Mouse (Mus musculus): ENCODE results near the gene R3hdm2. TPM values are rescaled to one million over a fixed set of nuclear protein-coding genes. Genes with fewer than 3 reads are reported as not detected.
A peak's percentile ranks its signal among the peaks of the same experiment; 100 is the strongest.

The R3hdm2 gene
- polyA plus RNA-seq, 1 experiment from 2014 or later, result 14.4 TPM

- Histone ChIP-seq H3K9me3 (replicated peaks) (no peaks in the 10 kb centered on the region), H3K4me3 (replicated peaks) (no peak overlapping the region), H3K36me3 (replicated peaks) (peaks cover 83% of the 10 kb centered on the region), H3K9ac (no peak overlapping the region), H3K27me3 (no peaks in the 10 kb centered on the region), H3K27ac (replicated peaks) (no peak overlapping the region), H3K4me2 (no peak overlapping the region), H3K4me1 (replicated peaks) (no peaks in the 10 kb centered on the region)
- no peak for ATAC-seq (ENCODE audit: insufficient read depth)
- 81% methylated on average over 3 of the region's 3 CpGs for WGBS (ENCODE audit: insufficient replicate concordance)
Measured at GRCm38 (mm10) chr10:127496156-127496555, 116.0 kb downstream of the R3hdm2 start.

GRCm38 (mm10) chr10:127499516-127499915 is 119.4 kb downstream of the R3hdm2 start:
- Histone ChIP-seq H3K4me3 (replicated peaks) (no peak overlapping the region), H3K9me3 (replicated peaks) (no peaks in the 10 kb centered on the region), H3K4me2 (no peak overlapping the region), H3K9ac (no peak overlapping the region), H3K36me3 (replicated peaks) (peaks cover 53% of the 10 kb centered on the region), H3K27me3 (no peaks in the 10 kb centered on the region), H3K27ac (replicated peaks) (no peak overlapping the region), H3K4me1 (replicated peaks) (no peaks in the 10 kb centered on the region)
- ATAC-seq (ENCODE audit: insufficient read depth), result no peak
- 76% methylated on average over 5 of the region's 5 CpGs for WGBS (ENCODE audit: insufficient replicate concordance)

- no peaks in the 10 kb centered on the region for H3K9me3 ChIP-seq (replicated peaks)
- H3K27me3 ChIP-seq, result no peaks in the 10 kb centered on the region
- no peak overlapping the region for H3K4me2 ChIP-seq
- no peaks in the 10 kb centered on the region for H3K4me1 ChIP-seq (replicated peaks)
- no peak for ATAC-seq (ENCODE audit: insufficient read depth)
- H3K9ac ChIP-seq, result no peak overlapping the region
- H3K36me3 ChIP-seq (replicated peaks), result peaks cover 47% of the 10 kb centered on the region
- H3K4me3 ChIP-seq (replicated peaks), result no peak overlapping the region
- no peak overlapping the region for H3K27ac ChIP-seq (replicated peaks)
- 67% methylated on average over 4 of the region's 4 CpGs for WGBS (ENCODE audit: insufficient replicate concordance)
Measured at GRCm38 (mm10) chr10:127500042-127500441, 119.9 kb downstream of the R3hdm2 start.

- no peak within 1 kb of the TSS for H3K9ac ChIP-seq
- H3K27ac ChIP-seq (replicated peaks), result no peak within 1 kb of the TSS
- no peak for ATAC-seq (ENCODE audit: insufficient read depth)
- peaks cover 6% of the 10 kb centered on the region; the same call in 1 of the 2 replicates for H3K27me3 ChIP-seq
- no peak within 1 kb of the TSS for H3K4me2 ChIP-seq
- no peak within 1 kb of the TSS for H3K4me3 ChIP-seq (replicated peaks)
- peaks cover 38% of the 10 kb centered on the region for H3K36me3 ChIP-seq (replicated peaks)
- WGBS (ENCODE audit: insufficient replicate concordance), result 57% methylated on average over 13 of the region's 13 CpGs
- no peaks in the 10 kb centered on the region for H3K4me1 ChIP-seq (replicated peaks)
- H3K9me3 ChIP-seq (replicated peaks), result no peaks in the 10 kb centered on the region
Measured at GRCm38 (mm10) chr10:127500894-127501893, 121.1 kb downstream of the R3hdm2 start, which contains the start of gene Stac3. TSS of gene Stac3 (plus strand) at chr10:127501686.

GRCm38 (mm10) chr10:127508239-127508638 is 128.1 kb downstream of the R3hdm2 start:
- H3K4me1 ChIP-seq (replicated peaks), result peaks cover 36% of the 10 kb centered on the region
- H3K4me2 ChIP-seq, result peak overlapping the region; percentile 67
- peaks cover 77% of the 10 kb centered on the region for H3K27me3 ChIP-seq
- 3% methylated on average over 15 of the region's 15 CpGs for WGBS (ENCODE audit: insufficient replicate concordance)
- no peak for ATAC-seq (ENCODE audit: insufficient read depth)
- H3K9me3 ChIP-seq (replicated peaks), result no peaks in the 10 kb centered on the region
- no peak overlapping the region for H3K9ac ChIP-seq
- H3K4me3 ChIP-seq (replicated peaks), result peak overlapping the region; percentile 35; the same call in 1 of the 2 replicates
- H3K27ac ChIP-seq (replicated peaks), result no peak overlapping the region
- H3K36me3 ChIP-seq (replicated peaks), result no peaks in the 10 kb centered on the region

- peak overlapping the region; percentile 67 for H3K4me2 ChIP-seq
- H3K9ac ChIP-seq, result no peak overlapping the region
- H3K9me3 ChIP-seq (replicated peaks), result no peaks in the 10 kb centered on the region
- ATAC-seq (ENCODE audit: insufficient read depth), result no peak
- H3K4me1 ChIP-seq (replicated peaks), result peaks cover 46% of the 10 kb centered on the region
- no peak overlapping the region for H3K27ac ChIP-seq (replicated peaks)
- peaks cover 87% of the 10 kb centered on the region for H3K27me3 ChIP-seq
- H3K4me3 ChIP-seq (replicated peaks), result peak overlapping the region; percentile 35
- WGBS (ENCODE audit: insufficient replicate concordance), result 3% methylated on average over 35 of the region's 35 CpGs
- H3K36me3 ChIP-seq (replicated peaks), result no peaks in the 10 kb centered on the region
Measured at GRCm38 (mm10) chr10:127509051-127509836, 129.1 kb downstream of the R3hdm2 start.

- Histone ChIP-seq H3K9ac (no peak overlapping the region), H3K27me3 (peaks cover 95% of the 10 kb centered on the region), H3K4me3 (replicated peaks) (peak overlapping the region; percentile 35; the same call in 1 of the 2 replicates), H3K36me3 (replicated peaks) (no peaks in the 10 kb centered on the region), H3K9me3 (replicated peaks) (no peaks in the 10 kb centered on the region), H3K27ac (replicated peaks) (no peak overlapping the region), H3K4me1 (replicated peaks) (peaks cover 54% of the 10 kb centered on the region), H3K4me2 (peak overlapping the region; percentile 67; the same call in 1 of the 2 replicates)
- 10% methylated on average over 17 of the region's 17 CpGs for WGBS (ENCODE audit: insufficient replicate concordance)
- ATAC-seq (ENCODE audit: insufficient read depth), result no peak
Measured at GRCm38 (mm10) chr10:127509837-127510701, 129.9 kb downstream of the R3hdm2 start.

- peak overlapping the region; percentile 77; the same call in 1 of the 2 replicates for H3K4me2 ChIP-seq
- no peak overlapping the region for H3K9ac ChIP-seq
- ATAC-seq (ENCODE audit: insufficient read depth), result no peak
- peaks cover 64% of the 10 kb centered on the region for H3K4me1 ChIP-seq (replicated peaks)
- H3K27me3 ChIP-seq, result peaks cover 99% of the 10 kb centered on the region
- H3K4me3 ChIP-seq (replicated peaks), result 0 out of 2 replicates have a peak overlapping the region, but pooled peaks have one; percentile 49
- no peaks in the 10 kb centered on the region for H3K9me3 ChIP-seq (replicated peaks)
- H3K27ac ChIP-seq (replicated peaks), result no peak overlapping the region
- WGBS (ENCODE audit: insufficient replicate concordance), result 6% methylated on average over 11 of the region's 11 CpGs
- no peaks in the 10 kb centered on the region for H3K36me3 ChIP-seq (replicated peaks)
Measured at GRCm38 (mm10) chr10:127510895-127511617, 130.9 kb downstream of the R3hdm2 start.

- WGBS (ENCODE audit: insufficient replicate concordance), result 1% methylated on average over 46 of the region's 46 CpGs
- no peaks in the 10 kb centered on the region for H3K9me3 ChIP-seq (replicated peaks)
- H3K36me3 ChIP-seq (replicated peaks), result peaks cover 1% of the 10 kb centered on the region; the same call in 1 of the 2 replicates
- H3K4me1 ChIP-seq (replicated peaks), result peaks cover 71% of the 10 kb centered on the region
- peak overlapping the region; percentile 77 for H3K4me2 ChIP-seq
- H3K27ac ChIP-seq (replicated peaks), result no peak overlapping the region
- H3K27me3 ChIP-seq, result peaks cover 99% of the 10 kb centered on the region
- ATAC-seq (ENCODE audit: insufficient read depth), result no peak
- H3K9ac ChIP-seq, result peak overlapping the region; percentile 21; the same call in 1 of the 2 replicates
- peak overlapping the region; percentile 49 for H3K4me3 ChIP-seq (replicated peaks)
Measured at GRCm38 (mm10) chr10:127511634-127512306, 131.6 kb downstream of the R3hdm2 start.
